Mouse (Mus musculus): Measurements from ENCODE around the gene Ccdc28b. TPM values are rescaled to one million over a fixed set of nuclear protein-coding genes. Genes with fewer than 3 reads are reported as not detected.

Ccdc28b gene
- polyA plus RNA-seq, 1 experiment from 2014 or later = 37.1 TPM

- Histone ChIP-seq H3K27me3 (ENCODE audit: insufficient read depth, poor library complexity, severe bottlenecking) (peaks cover 10% of the 10 kb centered on the region; the same call in 1 of the 2 replicates), H3K9me3 (no peaks in the 10 kb centered on the region), H3K4me3 (no peak within 1 kb of the TSS), H3K36me3 (no peaks in the 10 kb centered on the region), H3K27ac (peak within 1 kb of the TSS; percentile 44; the same call in 1 of the 2 replicates), H3K4me1 (peaks cover 17% of the 10 kb centered on the region)
- whole genome bisulfite sequencing = 91% methylated on average over 8 of the region's 8 CpGs
- DNase-seq (ENCODE audit: low spot score) = no peak
Observed at GRCm38 (mm10) chr4:129573430-129573829, 50.3 kb downstream of the Ccdc28b start, which contains the start of gene Lck. Gene Lck (minus strand): TSS chr4:129573641.

GRCm38 (mm10) chr4:129573093-129573370 is 50.7 kb downstream of the Ccdc28b start:
- Histone ChIP-seq H3K36me3 (no peaks in the 10 kb centered on the region), H3K27ac (peak overlapping the region; percentile 30; the same call in 1 of the 2 replicates), H3K4me1 (peaks cover 17% of the 10 kb centered on the region), H3K4me3 (no peak overlapping the region), H3K9me3 (no peaks in the 10 kb centered on the region), H3K27me3 (ENCODE audit: insufficient read depth, poor library complexity, severe bottlenecking) (peaks cover 6% of the 10 kb centered on the region; the same call in 1 of the 2 replicates)
- 91% methylated on average over 4 of the region's 4 CpGs for whole genome bisulfite sequencing
- DNase-seq (ENCODE audit: low spot score) = no peak

DNA sequence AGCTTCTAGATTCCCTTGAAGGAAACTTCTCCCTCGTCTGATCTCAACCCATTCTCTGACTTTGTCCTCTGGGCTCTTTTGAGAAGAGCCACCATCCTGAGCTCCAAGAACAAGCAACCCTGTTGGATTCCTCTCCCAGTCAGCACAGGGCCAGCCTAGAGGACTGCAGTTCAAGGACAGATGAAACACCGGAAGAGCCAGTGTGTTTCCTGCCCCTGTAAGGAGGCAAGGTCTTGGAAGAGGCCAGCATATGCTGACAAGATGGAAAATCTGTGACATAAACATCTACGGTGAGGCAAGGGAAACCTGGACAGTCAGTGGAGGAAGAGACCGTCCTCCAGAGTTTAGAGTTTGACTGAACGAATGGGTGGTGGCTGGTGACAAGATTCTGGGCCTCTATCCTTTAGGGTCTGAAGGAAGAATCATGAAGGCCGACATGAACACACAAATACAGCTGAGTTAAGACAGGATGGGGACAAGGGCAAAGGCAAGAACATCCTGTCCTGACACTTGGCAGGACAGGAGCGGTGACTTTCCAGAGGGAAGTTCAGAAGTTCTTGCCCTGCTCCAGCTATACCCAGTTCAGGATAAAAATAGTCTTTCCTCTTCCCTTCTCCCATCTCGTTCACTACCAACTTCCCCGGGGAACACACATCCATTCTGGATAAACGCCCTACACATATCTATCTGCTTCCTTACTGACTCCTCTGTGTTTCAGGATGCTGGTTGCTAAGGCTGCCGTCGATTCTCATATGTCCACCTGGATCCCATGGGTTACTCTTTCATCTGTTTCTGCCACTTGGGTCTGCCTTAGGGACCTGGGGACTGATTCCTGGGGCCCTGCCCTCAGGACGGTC is 51.3 kb downstream of the Ccdc28b start:
- no peaks in the 10 kb centered on the region for H3K9me3 ChIP-seq
- no peaks in the 10 kb centered on the region for H3K36me3 ChIP-seq
- WGBS = 68% methylated on average over 13 of the region's 13 CpGs
- DNase-seq (ENCODE audit: low spot score) = no peak
- H3K4me3 ChIP-seq = no peak overlapping the region
- H3K4me1 ChIP-seq = peaks cover 17% of the 10 kb centered on the region
- H3K27ac ChIP-seq = peak overlapping the region; percentile 44
- H3K27me3 ChIP-seq (ENCODE audit: insufficient read depth, poor library complexity, severe bottlenecking) = 0 out of 2 replicates have a peak, but pooled peaks cover 4% of the 10 kb centered on the region

DNA sequence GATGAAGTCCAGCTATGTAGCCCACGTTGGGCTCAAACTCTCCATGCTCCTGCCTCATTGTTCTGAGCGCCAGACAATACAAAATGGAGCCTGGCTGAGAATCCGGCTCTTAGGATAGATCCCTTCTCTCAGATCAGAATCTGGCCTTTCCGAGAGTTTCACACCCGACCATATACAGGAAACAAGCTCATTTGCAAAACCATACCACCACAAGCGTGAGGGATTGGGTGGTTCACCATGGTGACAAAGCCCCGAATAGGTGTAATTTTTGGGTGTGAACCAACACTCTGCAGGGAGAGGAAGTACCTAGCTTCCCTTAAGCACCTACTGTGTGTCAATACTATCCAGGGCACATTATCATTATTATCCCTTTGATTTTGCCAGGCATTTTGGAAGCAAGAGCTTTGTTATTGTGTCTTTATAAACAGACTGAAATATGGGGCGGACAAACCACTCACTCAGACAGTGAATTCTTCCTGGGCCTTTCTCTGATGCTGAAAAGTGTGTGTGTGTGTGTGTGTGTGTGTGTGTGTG is 52.1 kb downstream of the Ccdc28b start:
- Histone ChIP-seq H3K36me3 (no peaks in the 10 kb centered on the region), H3K4me1 (peaks cover 13% of the 10 kb centered on the region), H3K27me3 (ENCODE audit: insufficient read depth, poor library complexity, severe bottlenecking) (no peaks in the 10 kb centered on the region), H3K27ac (no peak overlapping the region), H3K4me3 (no peak overlapping the region), H3K9me3 (no peaks in the 10 kb centered on the region)
- no peak for DNase-seq (ENCODE audit: low spot score)
- WGBS = 71% methylated on average over 8 of the region's 8 CpGs

GRCm38 (mm10) chr4:129570028-129570427 is 53.7 kb downstream of the Ccdc28b start:
- no peak overlapping the region for H3K27ac ChIP-seq
- no peaks in the 10 kb centered on the region for H3K36me3 ChIP-seq
- peaks cover 11% of the 10 kb centered on the region for H3K4me1 ChIP-seq
- 79% methylated on average over 6 of the region's 6 CpGs for WGBS
- no peaks in the 10 kb centered on the region for H3K27me3 ChIP-seq (ENCODE audit: insufficient read depth, poor library complexity, severe bottlenecking)
- H3K9me3 ChIP-seq = no peaks in the 10 kb centered on the region
- DNase-seq (ENCODE audit: low spot score) = no peak
- no peak overlapping the region for H3K4me3 ChIP-seq

Other genes starting within 250 kb of the Ccdc28b start
- 7.5 and 9.3 TPM in 2 replicates for gene Zbtb8a, start 245.8 kb downstream of the Ccdc28b start, polyA plus RNA-seq (2016; fragmentation: Nextera tagmentation; extraction: Ambion mirVana)
- 3.4 and 3.9 TPM in 2 replicates for gene Zbtb8b, start 183.1 kb downstream of the Ccdc28b start, polyA plus RNA-seq (2016; fragmentation: Nextera tagmentation; extraction: Ambion mirVana)
- 22.4 and 22.9 TPM in 2 replicates for gene Bsdc1, start 162.4 kb downstream of the Ccdc28b start, polyA plus RNA-seq (2016; fragmentation: Nextera tagmentation; extraction: Ambion mirVana)
- not detected in 2 replicates for gene Tssk3, start 132.9 kb downstream of the Ccdc28b start, polyA plus RNA-seq (2016; fragmentation: Nextera tagmentation; extraction: Ambion mirVana)
- not detected in 2 replicates for gene Fam229a, start 132.8 kb downstream of the Ccdc28b start, polyA plus RNA-seq (2016; fragmentation: Nextera tagmentation; extraction: Ambion mirVana)
- 535 and 802 TPM in 2 replicates for gene Marcksl1, start 110.4 kb downstream of the Ccdc28b start, polyA plus RNA-seq (2016; fragmentation: Nextera tagmentation; extraction: Ambion mirVana)
- gene Hdac1, start 81.2 kb downstream of the Ccdc28b start, polyA plus RNA-seq (2016; fragmentation: Nextera tagmentation; extraction: Ambion mirVana) = 201 and 237 TPM in 2 replicates
- 3.0 and 6.3 TPM in 2 replicates for gene Lck, start 50.3 kb downstream of the Ccdc28b start, polyA plus RNA-seq (2016; fragmentation: Nextera tagmentation; extraction: Ambion mirVana)
- 1.6 and 3.6 TPM in 2 replicates for gene Fam167b, start 45.4 kb downstream of the Ccdc28b start, polyA plus RNA-seq (2016; fragmentation: Nextera tagmentation; extraction: Ambion mirVana)
- gene Eif3i, start 23.3 kb downstream of the Ccdc28b start, polyA plus RNA-seq (2016; fragmentation: Nextera tagmentation; extraction: Ambion mirVana) = 212 and 236 TPM in 2 replicates
- 184 and 200 TPM in 2 replicates for gene Tmem234, start 23.3 kb downstream of the Ccdc28b start, polyA plus RNA-seq (2016; fragmentation: Nextera tagmentation; extraction: Ambion mirVana)
- gene Dcdc2b, start 9.7 kb downstream of the Ccdc28b start, polyA plus RNA-seq (2016; fragmentation: Nextera tagmentation; extraction: Ambion mirVana) = 1.1 and 1.7 TPM in 2 replicates
- gene Iqcc, start 4.8 kb downstream of the Ccdc28b start, polyA plus RNA-seq (2016; fragmentation: Nextera tagmentation; extraction: Ambion mirVana) = 24.0 and 29.4 TPM in 2 replicates
- gene Txlna, start 17.1 kb upstream of the Ccdc28b start, polyA plus RNA-seq (2016; fragmentation: Nextera tagmentation; extraction: Ambion mirVana) = 71.7 and 72.4 TPM in 2 replicates
- gene Kpna6, start 48.8 kb upstream of the Ccdc28b start, polyA plus RNA-seq (2016; fragmentation: Nextera tagmentation; extraction: Ambion mirVana) = 13.6 and 17.2 TPM in 2 replicates
- 8.2 and 12.2 TPM in 2 replicates for gene Tmem39b, start 72.9 kb upstream of the Ccdc28b start, polyA plus RNA-seq (2016; fragmentation: Nextera tagmentation; extraction: Ambion mirVana)
- gene Khdrbs1, start 118.4 kb upstream of the Ccdc28b start, polyA plus RNA-seq (2016; fragmentation: Nextera tagmentation; extraction: Ambion mirVana) = 93.7 and 115 TPM in 2 replicates
- 348 and 351 TPM in 2 replicates for gene Ptp4a2, start 187.3 kb upstream of the Ccdc28b start, polyA plus RNA-seq (2016; fragmentation: Nextera tagmentation; extraction: Ambion mirVana)